Mouse (Mus musculus): ENCODE results near the gene Necab2.

The Necab2 gene

DNA sequence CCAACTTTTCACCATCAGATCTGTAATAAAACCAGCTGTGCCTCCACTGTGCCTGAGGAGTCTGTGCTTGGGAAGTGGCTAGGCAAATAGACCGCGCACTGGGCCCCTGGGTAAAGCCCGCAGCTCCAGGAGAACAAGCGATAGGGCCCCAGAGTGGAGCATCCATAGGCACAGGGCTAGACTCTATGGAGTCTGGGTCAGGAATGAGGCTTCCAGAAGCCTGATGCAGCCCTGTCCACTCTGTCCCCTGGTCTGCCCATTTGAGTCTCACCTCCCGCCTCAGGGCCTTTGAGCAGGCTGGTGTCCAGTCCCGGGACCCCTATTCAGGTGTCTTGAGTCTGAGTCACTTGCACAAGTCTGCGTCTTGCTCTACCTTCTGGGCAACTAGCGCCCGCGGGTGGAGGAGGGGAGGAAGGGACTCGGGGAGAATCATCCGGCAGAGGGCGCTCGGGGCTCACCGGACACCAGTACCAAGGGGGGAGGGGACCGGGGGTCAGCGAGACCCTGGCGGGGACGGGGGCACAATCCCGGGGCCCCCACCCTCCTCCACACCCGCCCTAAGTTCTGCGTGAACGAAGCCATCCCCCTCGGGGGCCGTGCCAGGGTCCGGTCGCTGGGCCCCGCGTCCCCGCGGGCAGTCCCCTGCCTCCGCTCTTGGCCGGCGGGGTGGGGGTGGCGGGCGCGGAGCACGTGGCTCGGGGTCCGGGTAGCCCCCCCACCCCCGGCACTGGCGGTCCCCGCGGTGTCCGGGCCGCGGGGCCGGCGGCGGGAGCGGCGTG lies at the start of gene Necab2:
Necab2 (plus strand) TSS at position 509 of the 779 bp plus-strand sequence.
- peak; percentile 77 for DNase-seq (ENCODE audit: low spot score)

DNA sequence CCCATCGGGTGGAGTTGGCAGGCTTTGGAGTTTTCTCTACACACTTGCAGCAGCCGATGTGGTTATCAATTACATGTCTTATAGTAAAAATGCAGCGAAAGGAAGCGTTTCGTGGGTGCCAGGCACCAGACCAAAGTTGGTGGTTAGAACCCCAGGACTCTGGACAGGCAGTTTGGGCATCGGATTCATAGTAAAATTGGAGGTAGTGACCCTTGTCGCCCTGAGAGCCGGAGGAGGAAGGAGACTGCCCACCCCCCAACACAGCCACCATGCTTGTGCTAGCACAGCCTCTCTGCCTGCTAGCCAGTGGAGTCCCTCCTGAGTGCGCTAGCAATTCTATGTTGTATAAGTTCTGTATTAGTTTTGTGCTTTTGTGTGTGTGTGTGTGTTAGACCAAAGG lies 48.0 kb upstream of the Necab2 start:
- no peak for DNase-seq (ENCODE audit: low spot score)

DNA sequence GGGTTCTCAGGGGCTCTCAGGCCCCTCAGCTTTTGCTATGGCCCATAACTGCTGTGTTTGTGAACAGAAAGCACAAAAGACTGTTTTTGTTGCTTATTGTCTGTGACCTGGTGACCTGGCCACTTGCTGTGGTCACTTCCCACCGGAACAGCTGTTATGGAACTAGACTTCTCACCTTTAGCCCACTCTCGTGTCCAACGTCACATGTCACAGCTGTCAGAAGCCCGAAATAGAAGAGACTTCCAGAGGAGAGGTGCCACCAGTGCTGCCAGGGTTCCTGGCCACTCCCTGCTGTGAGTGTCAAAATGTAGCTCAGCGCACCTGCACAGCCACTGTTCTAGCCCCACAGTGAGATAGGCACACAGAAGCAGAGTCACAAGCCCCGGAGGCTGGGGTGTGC lies 47.3 kb upstream of the Necab2 start:
- no peak for DNase-seq (ENCODE audit: low spot score)

DNA sequence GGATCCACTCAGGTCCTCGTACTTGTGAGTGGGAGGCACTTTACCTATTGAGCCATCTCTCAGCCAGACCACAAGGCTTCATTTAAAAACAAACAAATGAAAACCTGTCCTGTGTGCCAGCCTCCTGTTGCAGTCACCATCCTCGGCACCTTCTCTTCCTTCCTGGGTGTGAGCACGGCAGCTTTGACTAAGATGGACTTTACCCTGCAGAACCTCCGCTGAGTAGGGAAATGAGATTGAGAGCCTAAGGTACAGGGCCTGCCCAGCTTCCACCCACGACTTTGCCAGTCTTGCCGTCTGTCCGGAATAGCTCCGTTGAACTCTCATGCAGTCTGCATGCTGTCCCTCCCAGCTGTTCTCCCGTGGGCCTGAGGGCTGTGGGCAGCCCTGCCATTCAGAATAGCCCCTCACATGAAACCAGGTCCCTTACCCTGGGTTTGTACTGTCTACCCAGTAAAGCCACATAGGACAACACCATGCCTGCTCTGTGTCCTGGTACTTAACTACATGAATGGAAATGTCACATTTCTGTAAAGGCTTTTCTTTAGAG lies 46.3 kb upstream of the Necab2 start:
- DNase-seq (ENCODE audit: low spot score) = no peak

DNA sequence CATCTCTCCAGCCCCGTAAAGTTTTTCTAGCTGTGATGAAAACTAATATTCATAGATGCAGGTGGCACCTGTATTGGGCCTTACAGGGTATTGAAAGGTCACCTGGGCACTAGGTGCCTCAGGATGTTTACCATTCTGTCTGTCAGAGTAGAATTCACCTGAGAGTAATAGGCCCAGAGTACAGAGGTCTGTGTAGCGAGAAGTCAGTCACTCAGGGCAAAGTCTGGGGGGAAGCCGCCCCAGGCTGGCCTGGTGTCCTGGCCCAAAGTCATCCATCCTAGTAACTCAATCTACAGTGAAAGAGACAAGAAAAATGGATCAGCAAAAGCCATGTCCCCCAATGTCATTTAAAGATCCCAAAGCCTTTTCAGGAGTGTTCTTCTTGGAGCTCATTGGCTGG lies 45.6 kb upstream of the Necab2 start:
- DNase-seq (ENCODE audit: low spot score) = no peak

DNA sequence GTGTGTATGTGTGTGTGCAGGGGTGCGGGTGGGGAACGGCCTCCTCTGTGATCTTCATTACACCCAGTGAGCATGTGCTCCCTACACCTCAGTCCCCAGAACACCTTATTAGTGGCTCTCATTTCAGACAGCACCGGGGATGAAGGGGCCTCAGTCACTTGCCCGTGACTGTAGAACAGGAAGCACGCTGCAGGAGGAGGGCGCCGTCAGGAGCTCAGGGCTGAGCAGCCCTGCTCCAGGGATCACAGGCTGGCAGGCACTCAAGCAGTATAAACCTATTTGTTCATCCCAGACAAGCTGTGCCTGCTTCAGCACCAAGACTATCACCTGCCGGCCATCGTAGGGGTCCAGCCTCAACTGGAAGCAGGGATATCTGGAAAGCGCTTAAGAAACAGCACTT lies 42.6 kb upstream of the Necab2 start:
- DNase-seq (ENCODE audit: low spot score) = no peak

DNA sequence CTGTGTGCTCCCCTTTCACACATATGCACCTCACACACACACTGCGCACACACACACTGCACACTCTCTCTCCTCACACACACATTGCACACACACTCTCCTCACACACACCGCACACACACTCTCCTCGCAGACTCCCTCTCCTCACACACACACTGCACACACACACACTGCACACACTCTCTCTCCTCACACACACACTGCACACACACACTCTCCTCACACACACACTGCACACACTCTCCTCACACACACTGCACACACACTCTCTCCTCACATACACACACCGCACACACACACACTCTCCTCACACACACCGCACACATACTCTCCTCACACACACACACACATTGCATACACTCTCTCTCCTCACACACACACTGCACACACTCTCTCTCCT lies 41.9 kb upstream of the Necab2 start:
- no peak for DNase-seq (ENCODE audit: low spot score)

DNA sequence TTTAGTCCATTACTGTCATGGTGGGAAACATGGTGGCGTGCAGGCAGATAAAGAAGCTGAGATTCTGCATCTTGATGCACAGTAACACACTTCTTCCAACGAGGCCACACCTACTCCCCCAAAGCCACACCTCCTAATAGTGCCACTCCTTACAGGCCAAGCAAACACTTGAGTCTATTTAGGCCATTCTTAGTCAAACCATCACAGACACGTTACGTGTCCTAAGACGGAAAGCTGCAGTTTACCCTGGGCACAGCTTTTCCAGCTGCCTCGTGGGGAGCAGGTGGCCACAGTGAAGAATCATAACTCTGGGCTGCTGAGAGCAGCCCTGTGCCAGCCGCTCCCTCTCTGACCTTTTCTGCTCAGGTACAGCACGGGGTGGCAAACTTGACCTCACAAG lies 38.2 kb upstream of the Necab2 start:
- DNase-seq (ENCODE audit: low spot score) = no peak

DNA sequence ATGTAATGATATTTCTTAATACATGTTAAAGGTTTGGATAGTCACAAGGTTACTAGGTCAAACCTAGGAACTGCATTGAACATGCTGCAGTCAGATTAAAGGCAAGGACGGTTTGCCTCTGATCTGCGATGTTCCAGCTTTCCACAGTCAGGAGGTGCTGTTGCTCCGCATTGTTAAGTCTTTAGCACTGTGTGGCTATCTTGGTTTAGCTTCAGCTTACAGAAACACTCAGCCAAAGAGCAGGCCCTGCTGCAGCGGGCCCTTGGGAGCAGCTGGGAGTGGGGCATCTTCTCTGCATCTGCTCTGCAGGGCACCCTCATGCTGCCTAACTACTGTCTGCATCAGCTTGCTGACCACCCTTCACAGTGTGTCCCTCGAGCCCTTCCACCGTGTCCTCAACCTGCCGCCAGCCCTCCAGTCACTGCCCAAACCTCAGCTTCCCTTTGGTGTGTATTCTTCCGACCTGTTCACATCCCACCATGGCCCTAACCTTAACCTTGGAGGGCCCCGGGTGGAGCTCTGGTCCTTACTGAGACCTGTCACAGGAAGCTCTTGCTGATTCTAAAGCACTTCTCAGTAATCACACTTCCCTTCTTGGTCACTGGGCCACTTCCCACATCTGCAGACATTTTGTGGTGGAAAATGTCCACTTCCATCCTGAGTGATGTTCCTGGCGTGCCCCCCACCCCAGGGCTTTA lies 34.3 kb upstream of the Necab2 start:
- DNase-seq (ENCODE audit: low spot score) = no peak

DNA sequence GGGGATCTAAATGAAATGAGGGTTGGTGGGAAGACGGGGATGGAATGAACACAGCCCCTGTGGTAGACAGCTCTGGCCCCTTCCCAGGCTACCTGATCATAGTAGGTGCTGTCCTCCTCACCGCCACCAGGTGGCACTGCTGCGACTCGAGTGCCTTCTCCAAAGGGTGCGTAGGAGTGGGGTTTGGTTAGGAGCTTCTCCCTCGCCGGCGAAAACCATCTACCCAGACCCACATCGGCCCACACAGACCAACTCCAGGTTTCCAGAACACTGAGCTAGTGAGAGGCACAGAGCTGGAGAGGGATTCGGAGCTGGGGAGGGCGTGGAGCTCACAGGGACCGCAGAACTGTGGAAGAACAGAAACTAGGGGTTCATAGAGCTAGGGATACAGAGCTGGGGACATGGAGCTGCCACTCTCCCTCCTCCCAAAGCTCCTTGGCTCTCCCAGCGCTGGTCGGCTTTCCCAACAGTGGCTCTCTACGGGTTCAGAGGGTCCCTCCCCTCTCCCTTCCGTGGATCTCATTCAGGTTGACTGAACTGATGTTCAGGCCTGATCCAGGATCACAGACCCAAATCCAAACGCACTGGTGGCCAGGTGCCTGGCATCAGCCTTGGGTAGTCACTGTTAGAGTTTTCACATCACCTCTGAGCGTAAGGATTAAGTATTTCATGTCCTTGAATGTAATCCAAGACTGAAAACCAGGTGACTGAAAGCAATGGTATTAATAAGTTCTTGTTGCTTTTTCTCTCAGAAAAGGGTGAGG lies 33.6 kb upstream of the Necab2 start:
- DNase-seq (ENCODE audit: low spot score) = peak; percentile 57

DNA sequence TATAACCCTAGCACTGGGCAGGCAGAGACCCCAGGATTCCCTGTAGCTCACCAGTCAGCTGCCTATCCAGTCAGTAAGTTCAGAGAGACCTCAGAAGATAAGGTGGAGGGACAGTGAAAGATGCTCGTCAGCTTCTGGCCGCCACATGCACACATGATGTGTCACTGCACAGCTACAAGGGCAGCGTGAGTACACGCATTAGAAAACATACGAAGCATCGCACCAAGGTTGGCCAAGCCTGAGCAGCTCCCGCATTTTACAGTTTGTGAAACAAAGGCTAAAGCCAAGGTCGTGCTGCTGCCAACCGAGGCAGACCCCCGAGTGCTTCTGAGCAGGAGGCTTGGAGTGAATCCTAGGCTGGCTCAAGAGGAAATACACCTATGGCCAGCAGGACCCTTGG lies 32.9 kb upstream of the Necab2 start:
- no peak for DNase-seq (ENCODE audit: low spot score)

DNA sequence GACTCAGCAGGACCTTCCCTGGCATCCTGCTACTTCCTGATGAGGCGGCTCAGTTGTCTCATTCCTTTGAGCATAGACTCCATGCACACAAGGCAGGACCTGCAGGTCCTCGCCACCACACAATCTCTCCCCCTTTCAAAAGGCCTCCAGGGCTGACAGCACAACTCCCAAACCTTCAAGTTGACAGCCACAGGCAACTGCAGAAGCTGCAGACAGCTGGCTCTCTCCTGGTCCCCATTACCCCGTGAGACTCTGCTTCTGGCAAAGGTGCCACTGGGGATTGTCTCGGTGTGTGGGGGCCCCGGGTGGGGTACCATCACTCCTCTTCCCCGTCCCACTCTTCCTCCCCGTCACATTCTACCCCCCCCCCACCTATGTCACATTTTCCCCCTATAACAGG lies 26.2 kb upstream of the Necab2 start:
- DNase-seq (ENCODE audit: low spot score) = no peak

DNA sequence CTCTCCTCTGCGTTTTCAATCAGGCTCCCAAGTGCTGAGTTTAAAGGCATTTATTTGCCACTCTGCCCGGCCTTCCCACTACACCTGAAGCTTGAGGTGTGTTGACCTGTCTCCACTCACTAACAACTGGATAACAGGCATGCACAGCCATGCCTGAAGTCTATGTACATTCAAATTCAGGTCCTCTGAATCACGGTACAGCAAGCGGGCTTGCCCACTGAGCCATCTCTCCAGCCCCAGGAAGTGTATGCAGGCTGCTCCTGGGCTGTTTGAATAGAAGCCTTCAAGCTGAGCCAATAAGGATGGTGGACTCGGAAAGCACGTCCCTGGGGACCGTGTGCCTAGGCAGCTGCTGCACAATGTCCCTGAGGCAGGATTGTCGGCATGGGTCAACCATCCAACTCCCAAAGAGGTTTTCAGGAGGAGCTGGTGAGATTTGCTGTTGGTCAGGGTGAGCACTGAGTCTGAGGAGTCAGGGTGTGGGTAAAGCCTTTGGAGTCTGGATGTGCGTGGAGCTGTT lies 24.9 kb upstream of the Necab2 start:
- no peak for DNase-seq (ENCODE audit: low spot score)

DNA sequence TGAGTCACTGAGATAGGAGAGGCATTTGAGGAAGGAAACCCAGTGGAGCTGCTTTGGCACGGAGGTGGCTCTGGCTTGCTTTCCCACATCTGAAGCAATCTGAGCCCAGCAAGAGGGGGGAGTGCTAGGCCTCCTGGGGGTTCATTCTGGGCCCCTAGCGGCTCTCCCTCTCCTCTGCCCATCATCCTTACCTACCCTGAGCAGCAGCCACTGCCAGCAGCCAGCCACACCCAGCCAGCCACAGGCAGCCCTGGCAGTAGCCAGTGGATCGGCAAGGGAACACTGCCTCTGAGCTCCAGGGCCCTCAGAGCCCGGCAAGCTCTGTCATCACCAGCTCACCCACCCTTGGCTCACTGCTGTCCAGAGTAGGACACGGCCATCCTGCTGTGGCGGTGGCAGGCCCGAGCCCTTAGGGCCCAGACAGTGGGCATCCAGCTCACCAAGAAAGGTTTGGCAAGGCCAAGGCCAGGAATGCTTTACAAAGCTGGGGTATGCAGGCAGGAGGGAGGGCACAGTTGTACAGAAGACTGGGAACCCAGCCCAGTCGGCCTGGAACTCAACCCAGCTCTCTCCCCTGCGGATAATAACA lies 24.3 kb upstream of the Necab2 start:
- no peak for DNase-seq (ENCODE audit: low spot score)

DNA sequence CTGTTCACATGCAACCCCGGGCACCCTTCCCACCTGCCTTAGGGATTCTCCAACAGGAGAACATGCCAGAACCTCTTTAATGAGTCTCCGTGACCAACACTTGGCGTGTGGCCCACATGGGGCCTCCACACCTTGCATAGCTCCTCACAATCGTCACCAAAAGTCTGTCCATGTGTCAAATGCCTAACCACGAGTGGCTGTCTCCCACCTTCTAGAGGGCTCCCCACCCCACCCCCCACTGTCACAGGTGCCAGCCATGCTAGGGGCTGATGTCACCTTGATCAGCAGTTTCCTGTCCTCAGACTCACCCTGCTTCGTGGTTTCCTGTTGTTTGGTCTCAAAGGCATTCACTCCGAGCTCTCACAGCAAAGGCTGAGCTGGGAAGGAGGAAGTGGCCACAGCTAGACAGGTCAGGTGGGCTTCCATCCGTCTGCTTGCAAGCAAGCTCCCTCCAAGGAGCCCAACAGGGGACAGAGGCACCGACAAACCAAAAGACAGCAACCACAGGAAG lies 22.8 kb upstream of the Necab2 start:
- no peak for DNase-seq (ENCODE audit: low spot score)

DNA sequence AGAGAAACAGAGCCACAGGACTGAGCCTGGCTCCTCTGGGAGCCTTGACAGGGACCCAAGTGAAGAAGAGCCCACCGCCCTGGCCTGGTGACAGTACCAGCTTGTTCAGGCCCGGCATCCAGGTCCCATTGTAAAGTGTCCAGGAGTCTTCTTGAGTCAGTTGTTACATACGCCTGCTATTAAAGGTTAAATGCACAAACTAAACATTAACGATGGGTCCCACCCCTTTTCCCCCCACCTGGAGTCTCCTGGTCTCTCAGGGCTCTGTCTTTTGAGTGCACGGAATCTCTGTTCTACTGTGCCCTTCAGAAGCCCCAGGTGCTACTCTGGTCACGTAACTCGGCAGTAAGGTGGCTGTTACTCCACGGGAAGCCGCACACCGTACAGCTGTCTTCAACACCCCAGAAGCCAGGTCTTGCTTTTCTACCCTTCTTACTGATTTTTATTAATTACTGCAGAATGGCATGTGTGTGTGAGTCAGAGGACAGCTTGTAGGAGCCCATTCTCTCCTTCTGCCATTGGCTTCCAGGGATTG lies 22.3 kb upstream of the Necab2 start:
- no peak for DNase-seq (ENCODE audit: low spot score)

DNA sequence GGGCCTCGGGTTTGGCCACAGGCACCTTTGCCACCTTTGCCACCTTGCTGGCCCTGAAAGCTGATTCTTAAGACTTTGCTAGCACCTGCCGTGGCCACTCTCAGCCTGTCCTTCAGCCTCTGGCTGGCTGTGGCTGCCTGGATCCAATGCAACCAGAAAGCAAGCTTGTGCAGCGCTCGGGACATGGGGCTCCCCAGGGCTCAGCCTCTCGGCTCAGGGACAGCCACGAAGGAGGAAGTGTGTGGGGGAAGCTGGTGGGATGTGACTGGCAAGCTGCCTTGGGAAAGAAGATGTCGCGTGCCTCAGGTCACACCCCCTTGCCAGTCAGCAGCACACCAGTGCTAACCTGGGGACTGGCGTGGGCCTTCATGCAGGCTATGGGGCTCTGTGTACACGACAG lies 21.8 kb upstream of the Necab2 start:
- DNase-seq (ENCODE audit: low spot score) = no peak

DNA sequence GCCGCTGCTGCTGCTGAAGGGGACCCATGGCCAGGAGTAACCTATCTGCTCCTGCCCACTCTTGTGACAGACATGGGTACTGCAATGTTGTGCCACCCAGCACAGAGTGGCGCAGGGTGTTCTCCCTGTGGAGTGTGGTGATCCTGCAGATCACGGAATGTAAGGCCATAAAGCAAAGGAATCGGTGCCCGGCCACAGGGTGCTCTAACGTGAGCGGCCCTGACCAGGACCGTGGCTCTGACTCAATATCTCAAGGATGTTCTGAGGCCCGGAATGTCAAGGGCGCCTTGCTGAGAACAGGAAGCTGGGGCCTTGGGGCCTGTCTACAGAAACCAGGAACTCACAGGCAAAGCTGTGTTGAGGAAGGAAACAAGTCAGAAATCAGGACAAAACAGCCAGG lies 21.0 kb upstream of the Necab2 start:
- DNase-seq (ENCODE audit: low spot score) = peak; percentile 66

DNA sequence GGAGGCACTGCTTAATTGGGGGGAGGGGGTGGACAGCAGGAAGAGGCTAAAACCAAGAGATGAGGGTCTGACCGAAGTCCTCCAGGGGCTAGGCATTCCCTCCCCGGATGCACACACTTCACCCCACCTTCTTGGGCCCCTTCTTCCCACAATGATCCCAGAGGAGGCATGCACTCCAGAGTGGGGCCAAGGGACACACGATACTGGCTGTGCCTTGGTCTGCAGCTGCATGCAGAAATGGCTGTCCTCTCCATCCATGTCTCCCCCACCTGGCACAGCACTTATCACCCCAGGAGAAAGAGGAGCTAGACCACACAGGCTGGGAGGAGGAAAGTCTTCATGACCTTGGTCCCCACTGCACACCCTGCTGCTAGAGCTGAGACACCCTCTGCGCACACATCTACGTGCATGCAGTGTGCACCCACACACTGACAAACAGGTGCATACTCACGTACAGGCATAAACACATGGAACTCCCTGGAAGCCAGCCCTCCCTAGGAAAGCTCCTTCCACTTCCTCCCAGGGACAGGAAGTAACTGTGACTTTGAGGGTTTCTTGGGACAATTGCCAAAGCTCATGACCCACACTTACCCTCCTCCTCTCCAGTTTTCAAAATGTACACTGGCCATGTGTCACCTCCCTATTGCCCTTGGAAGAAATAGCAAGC lies 20.3 kb upstream of the Necab2 start:
- no peak for DNase-seq (ENCODE audit: low spot score)

DNA sequence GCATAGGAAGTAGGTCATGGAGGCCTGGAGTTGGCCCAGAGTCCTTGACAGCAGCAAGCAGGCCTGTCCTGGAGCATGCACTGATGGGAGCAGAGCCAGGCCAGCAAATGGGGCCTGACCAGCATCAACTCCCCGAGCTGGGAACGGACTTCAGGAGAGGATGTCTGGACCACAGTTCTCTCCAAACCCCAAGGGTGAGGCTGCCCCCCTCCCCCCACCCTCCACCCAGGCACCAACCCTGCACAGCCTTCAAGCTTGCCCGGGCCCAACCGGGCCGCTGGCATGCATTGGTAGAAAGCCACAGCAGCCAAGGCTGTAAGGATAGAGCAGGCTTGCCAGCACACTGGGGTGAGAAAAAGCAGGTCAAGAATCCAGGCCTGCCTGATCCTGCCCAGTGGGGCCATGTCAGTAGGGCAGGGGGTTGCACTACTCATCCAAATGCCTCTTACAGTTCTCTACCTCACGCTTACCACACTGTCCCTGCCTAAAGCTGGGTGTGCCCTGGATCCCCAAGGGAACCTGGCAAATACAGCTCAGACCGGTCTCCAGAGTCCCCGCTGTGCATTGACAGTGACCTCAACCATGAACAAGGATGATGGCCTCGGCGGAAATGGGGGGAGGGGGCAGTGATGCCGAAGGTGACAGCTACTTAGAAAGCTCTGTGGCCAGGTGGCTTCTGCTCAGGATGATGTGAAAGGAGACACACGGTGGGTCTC lies 18.7 kb upstream of the Necab2 start:
- no peak for DNase-seq (ENCODE audit: low spot score)

Data from testis, postnatal 14 days (tissue).